Mouse (Mus musculus): ENCODE data around the gene Lins1.

DNA sequence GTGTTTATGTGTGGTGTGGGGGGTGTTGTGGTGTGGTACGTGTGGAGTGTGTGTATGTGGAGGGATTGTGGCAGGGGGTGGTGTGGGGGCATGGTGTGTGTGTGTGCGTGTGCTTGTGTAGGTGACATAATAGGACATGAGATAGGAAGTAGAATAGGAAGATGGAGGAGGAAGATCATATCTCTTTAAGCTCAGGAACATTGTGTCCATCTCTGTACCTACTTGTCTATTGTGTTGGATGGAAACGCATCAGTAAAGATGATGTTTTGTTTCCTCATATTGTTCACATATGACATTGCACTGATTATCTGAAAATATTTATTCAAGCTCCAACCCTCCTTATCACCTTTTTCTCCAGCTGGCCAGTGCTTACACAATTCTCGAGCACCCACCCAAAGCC is 47.7 kb downstream of the Lins1 start:
- TF ChIP-seq CTCF (IDR thresholded peaks at IDR 0.05; ENCODE audit: low read depth, low read length) (no peak), POLR2A (IDR thresholded peaks at IDR 0.05; ENCODE audit: borderline replicate concordance, low read depth, low read length) (no peak)
